Mouse (Mus musculus) cerebellum, adult 9-10 months (tissue): ENCODE data around the gene Gm29110.
"Not testable (repeated sequence)": the region's sequence is repeated elsewhere in the genome, so short reads cannot be mapped to it uniquely, and the experiment has no call there.

Experiments
- DNase-seq: peaks from one replicate; pipeline ENCODE4 v3.0.0; 2022

The Gm29110 gene

DNA sequence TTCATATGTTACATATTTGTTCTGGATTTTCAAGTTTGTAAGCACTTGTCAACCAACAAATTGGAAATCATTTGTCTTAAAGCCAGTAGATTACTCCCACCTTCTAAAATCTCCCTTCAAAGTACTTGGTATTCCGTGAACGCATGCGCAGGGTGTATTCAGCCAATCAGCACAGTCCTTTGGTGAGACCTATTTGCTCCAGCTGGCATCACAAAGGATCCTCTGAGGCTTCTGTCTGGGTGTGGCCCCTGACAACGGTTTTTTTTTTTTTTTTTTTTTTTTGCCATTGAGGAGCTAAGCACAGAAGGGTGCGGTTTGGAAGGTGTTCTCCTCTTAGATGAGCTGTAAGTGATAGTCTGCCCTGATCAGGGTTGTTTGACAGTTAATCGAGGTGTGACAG lies at the start of gene Gm29110:
TSS of gene Gm29110 (plus strand) at position 301 of the 400 bp plus-strand sequence.
- not testable (repeated sequence) for DNase-seq
